Mouse (Mus musculus) thymus, adult 2 months (tissue): ENCODE results near the gene Gsk3b. TPM values are rescaled to one million over a fixed set of nuclear protein-coding genes. Genes with fewer than 3 reads are reported as not detected.

ENCODE experiments used
- DNase-seq: peaks from one replicate; pipeline ENCODE4 v3.0.0; 2021
- H3K27ac ChIP-seq: fragments of 200-500 bp; 2 replicates; pipeline ENCODE4 v1.5.1; 2012; ENCODE audit warnings: low read length, control low read depth; ENCODE audit not compliant: control insufficient read depth, insufficient read depth
- H3K27me3 ChIP-seq: fragments of 200-500 bp; 2 replicates; pipeline ENCODE4 v1.6.1; 2012; ENCODE audit warnings: mild to moderate bottlenecking, low read length, moderate library complexity, mixed read lengths; ENCODE audit not compliant: control insufficient read depth, insufficient read depth
- H3K36me3 ChIP-seq: fragments of 200-500 bp; 2 replicates; pipeline ENCODE4 v1.6.1; 2012; ENCODE audit warnings: mild to moderate bottlenecking, low read length, moderate library complexity; ENCODE audit not compliant: control insufficient read depth, insufficient read depth
- H3K4me1 ChIP-seq: fragments of 200-500 bp; replicated peaks from 2 replicates; pipeline ENCODE4 v1.6.1; 2012; ENCODE audit warnings: low read length; ENCODE audit not compliant: control insufficient read depth, insufficient read depth
- H3K4me3 ChIP-seq: fragments of 200-500 bp; 2 replicates; pipeline ENCODE4 v1.5.1; 2012; ENCODE audit warnings: mild to moderate bottlenecking, low read length, control low read depth, moderate library complexity; ENCODE audit not compliant: control insufficient read depth, insufficient read depth
- CTCF ChIP-seq: fragments of 200-500 bp; IDR thresholded peaks from 2 replicates; pipeline ENCODE4 v1.5.1; 2012; ENCODE audit warnings: mild to moderate bottlenecking, control low read depth, low read length, moderate library complexity, borderline replicate concordance; ENCODE audit not compliant: control insufficient read depth, poor library complexity, insufficient read depth; ENCODE audit errors: extremely low read depth
- POLR2A ChIP-seq: fragments of 200-500 bp; IDR thresholded peaks from 2 replicates; pipeline ENCODE4 v1.6.1; 2012; ENCODE audit warnings: mild to moderate bottlenecking, low read length, control low read depth, moderate library complexity; ENCODE audit not compliant: control insufficient read depth, poor library complexity, insufficient read depth; ENCODE audit errors: extremely low read depth
- WGBS: fragments of 180-500 bp; shearing (Covaris S2); methylation state at CpG from one replicate; pipeline ENCODE4 v1.1.7; 2018; 5-methylcytosine and 5-hydroxymethylcytosine counted together
- polyA plus RNA-seq: library from polyadenylated mRNA; depleted of rRNA; stranded (reverse); fragments of >200 nt; gene quantifications from 2 replicates; pipeline ENCODE4 v1.2.3, GENCODE M21; 2012

The Gsk3b gene
- polyA plus RNA-seq, 1 experiment: 25.1 TPM

- H3K27ac ChIP-seq: no peak overlapping the region
- H3K4me1 ChIP-seq: no peaks in the 10 kb centered on the region
- TF ChIP-seq CTCF: no peak
- TF ChIP-seq POLR2A: no peak
- no peaks in the 10 kb centered on the region for H3K27me3 ChIP-seq
- 86% methylated on average over 7 of the region's 7 CpGs for WGBS
- DNase-seq: no peak
- H3K4me3 ChIP-seq: no peak overlapping the region
- no peaks in the 10 kb centered on the region for H3K36me3 ChIP-seq
Measured at GRCm38 (mm10) chr16:38280951-38281350, 192.2 kb downstream of the Gsk3b start.

- H3K27me3 ChIP-seq: no peaks in the 10 kb centered on the region
- H3K4me3 ChIP-seq: no peak overlapping the region
- H3K27ac ChIP-seq: no peak overlapping the region
- H3K4me1 ChIP-seq: no peaks in the 10 kb centered on the region
- no peak for TF ChIP-seq CTCF
- no peak for TF ChIP-seq POLR2A
- no peaks in the 10 kb centered on the region for H3K36me3 ChIP-seq
- WGBS: 84% methylated on average over 7 of the region's 7 CpGs
- no peak for DNase-seq
Measured at GRCm38 (mm10) chr16:38282559-38283160, 193.9 kb downstream of the Gsk3b start.

- Histone ChIP-seq H3K4me1 (no peaks in the 10 kb centered on the region), H3K36me3 (no peaks in the 10 kb centered on the region), H3K27ac (no peak overlapping the region), H3K4me3 (no peak overlapping the region), H3K27me3 (no peaks in the 10 kb centered on the region)
- TF ChIP-seq CTCF (no peak), POLR2A (no peak)
- DNase-seq: no peak
- WGBS: 83% methylated on average over 3 of the region's 3 CpGs
Measured at GRCm38 (mm10) chr16:38283300-38283699, 194.5 kb downstream of the Gsk3b start.

GRCm38 (mm10) chr16:38285801-38286200 is 197.0 kb downstream of the Gsk3b start:
- Histone ChIP-seq H3K4me1 (no peaks in the 10 kb centered on the region), H3K27ac (no peak overlapping the region), H3K36me3 (no peaks in the 10 kb centered on the region), H3K27me3 (no peaks in the 10 kb centered on the region), H3K4me3 (no peak overlapping the region)
- no peak for DNase-seq
- 92% methylated on average over 7 of the region's 7 CpGs for WGBS
- TF ChIP-seq POLR2A (no peak), CTCF (no peak)

- no peak overlapping the region for H3K27ac ChIP-seq
- H3K4me1 ChIP-seq: no peaks in the 10 kb centered on the region
- no peaks in the 10 kb centered on the region for H3K36me3 ChIP-seq
- no peak overlapping the region for H3K4me3 ChIP-seq
- no peaks in the 10 kb centered on the region for H3K27me3 ChIP-seq
- 83% methylated on average over 4 of the region's 4 CpGs for WGBS
- DNase-seq: no peak
- TF ChIP-seq POLR2A (no peak), CTCF (no peak)
Measured at GRCm38 (mm10) chr16:38286541-38286940, 197.7 kb downstream of the Gsk3b start.

- Histone ChIP-seq H3K4me1 (no peaks in the 10 kb centered on the region), H3K27ac (no peak overlapping the region), H3K36me3 (no peaks in the 10 kb centered on the region), H3K4me3 (no peak overlapping the region), H3K27me3 (no peaks in the 10 kb centered on the region)
- no peak for DNase-seq
- no peak for TF ChIP-seq CTCF
- TF ChIP-seq POLR2A: no peak
- 94% methylated on average over 6 of the region's 6 CpGs for WGBS
Measured at GRCm38 (mm10) chr16:38287357-38287756, 198.6 kb downstream of the Gsk3b start.

GRCm38 (mm10) chr16:38287762-38288161 is 199.0 kb downstream of the Gsk3b start:
- 90% methylated on average over 3 of the region's 3 CpGs for WGBS
- no peak overlapping the region for H3K4me3 ChIP-seq
- no peak for TF ChIP-seq POLR2A
- no peak for TF ChIP-seq CTCF
- H3K27me3 ChIP-seq: no peaks in the 10 kb centered on the region
- no peaks in the 10 kb centered on the region for H3K36me3 ChIP-seq
- no peak overlapping the region for H3K27ac ChIP-seq
- no peaks in the 10 kb centered on the region for H3K4me1 ChIP-seq
- DNase-seq: no peak
